Mouse (Mus musculus) T-helper 2 cell (primary cell): Measurements from ENCODE around the gene Olfr1099.

Experiments used
- in situ Hi-C: fragments of 300-600 bp; cut with MboI, MseI; formaldehyde crosslinking; loops from one replicate; pipeline ENCODE4 v1.15.1; 2025; ENCODE audit warnings: high pct_unique_total_duplicates

Olfr1099 gene

DNA sequence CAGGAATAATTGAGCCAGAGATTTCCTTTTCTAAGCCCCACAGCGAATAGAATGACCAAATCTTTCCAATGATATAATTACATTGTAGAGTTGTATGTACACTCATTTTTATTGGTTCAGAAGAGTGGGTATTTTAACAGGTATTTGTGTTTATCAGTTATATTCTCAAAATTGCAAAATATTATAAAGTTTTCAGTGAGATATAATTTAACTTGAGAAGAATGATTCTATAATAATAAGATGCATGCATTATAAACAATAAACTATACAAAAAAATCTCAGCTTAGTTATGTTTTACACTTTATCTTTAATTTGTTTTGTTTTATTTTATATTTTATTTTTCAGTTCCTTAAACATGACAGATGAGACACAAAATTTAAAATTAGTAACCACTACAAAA lies at the start of gene Olfr1099:
Gene Olfr1099, minus strand, starts transcription at position 101 of the 400 bp plus-strand sequence.
- in situ Hi-C loops: no loop called here

DNA sequence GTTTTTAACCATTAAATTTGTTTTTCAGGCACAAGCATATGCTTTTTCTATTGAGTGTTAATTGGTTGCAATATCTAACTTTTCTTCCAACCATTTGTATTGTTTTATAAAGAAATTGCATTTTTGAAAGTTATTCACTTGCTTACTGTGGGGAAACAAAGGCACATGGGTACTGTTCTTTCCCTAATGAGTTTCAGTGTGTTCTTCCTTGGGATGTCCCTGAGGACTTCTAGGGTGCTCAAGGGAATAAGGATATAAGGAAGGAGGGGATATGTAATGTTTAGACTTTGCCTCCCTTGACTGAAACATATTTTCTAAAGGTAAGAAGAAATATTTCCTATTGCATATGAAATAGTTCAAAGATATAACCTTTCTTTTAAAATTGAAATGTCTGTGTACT lies 37.6 kb upstream of the Olfr1099 start, which contains the start of gene Olfr1102:
Gene Olfr1102, plus strand, starts transcription at position 301 of the 400 bp plus-strand sequence.
- in situ Hi-C loops: no loop called here

DNA sequence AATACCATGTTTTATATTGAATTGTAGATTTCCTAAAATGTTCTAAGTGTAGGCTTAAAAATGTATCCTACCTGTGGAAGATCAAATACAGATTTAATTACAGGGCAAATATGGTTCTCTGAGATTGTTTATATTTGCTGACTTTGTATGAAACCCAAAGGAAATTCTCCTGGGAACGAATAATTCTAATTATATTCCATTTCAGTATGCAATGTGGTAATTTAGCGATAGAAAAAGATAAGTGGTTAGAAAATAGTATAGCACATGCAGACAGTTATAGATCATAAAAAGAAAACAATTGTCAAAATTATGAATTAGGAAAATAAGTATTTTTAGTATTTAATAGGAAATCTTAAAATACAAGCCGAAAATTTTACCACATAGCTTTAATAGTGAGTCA lies 30.6 kb upstream of the Olfr1099 start, which contains the start of gene Olfr1101:
Gene Olfr1101, minus strand, starts transcription at position 101 of the 400 bp plus-strand sequence.
- in situ Hi-C loops: no loop called here

DNA sequence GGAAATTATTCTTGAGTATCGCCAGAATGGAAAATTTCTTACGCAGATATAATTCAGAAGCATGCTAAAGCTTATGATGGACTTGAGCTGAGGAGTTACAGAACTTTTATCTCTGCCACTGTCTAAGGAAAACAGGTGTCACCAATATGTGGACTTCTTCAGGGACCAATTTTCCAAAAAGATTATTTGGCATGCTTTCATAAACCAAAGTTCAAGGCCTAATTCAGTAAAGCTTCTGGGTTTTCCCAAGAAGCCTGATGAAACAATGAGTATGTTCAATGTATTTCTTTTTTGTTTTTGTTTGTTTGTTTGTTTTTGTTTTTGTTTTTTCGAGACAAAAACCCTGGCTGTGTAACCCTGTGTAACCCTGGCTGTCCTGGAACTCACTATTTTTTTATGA lies 19.4 kb upstream of the Olfr1099 start, which contains the start of gene Olfr1100:
Gene Olfr1100, minus strand, starts transcription at position 101 of the 400 bp plus-strand sequence.
- in situ Hi-C loops: no loop called here

DNA sequence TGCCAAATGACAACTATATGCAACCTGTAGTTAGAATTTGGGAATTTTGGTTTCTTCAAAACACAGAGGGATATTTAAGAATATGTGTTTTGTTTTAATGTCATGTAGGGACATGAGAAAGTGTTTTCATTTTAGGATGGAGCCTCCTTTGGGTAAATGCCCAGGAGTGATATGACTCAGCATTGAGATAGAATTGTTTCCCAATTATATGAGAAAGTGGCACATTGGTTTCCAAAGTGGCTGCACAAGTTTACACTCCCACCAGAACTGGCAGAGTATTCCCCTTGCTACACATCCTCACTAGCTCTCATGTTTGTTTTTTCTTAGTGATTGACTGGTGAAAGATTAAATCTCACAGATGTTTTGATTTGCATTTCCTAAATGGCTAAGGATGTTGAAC lies 33.9 kb downstream of the Olfr1099 start:
- in situ Hi-C loops: no loop called here

DNA sequence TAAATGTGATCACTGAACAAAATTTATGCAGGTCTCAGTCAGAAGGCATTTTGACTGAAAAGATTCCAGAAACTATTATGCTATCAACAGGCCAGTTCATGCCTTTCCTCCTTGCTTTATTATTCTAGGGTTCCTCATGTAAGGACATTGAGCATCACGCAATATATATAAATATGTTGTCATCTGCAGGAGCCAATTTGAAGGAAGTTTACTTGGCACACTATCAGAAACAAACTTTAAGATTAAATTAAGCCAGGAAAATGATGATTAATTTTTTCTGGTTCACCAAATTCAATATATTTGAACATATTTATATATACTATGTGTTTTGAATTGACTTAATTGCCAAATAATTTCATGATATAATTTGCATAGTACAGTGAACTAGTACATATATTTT lies 36.0 kb downstream of the Olfr1099 start, which contains the start of gene Olfr1098:
Gene Olfr1098, minus strand, starts transcription at position 101 of the 400 bp plus-strand sequence.
- in situ Hi-C loops: no loop called here

DNA sequence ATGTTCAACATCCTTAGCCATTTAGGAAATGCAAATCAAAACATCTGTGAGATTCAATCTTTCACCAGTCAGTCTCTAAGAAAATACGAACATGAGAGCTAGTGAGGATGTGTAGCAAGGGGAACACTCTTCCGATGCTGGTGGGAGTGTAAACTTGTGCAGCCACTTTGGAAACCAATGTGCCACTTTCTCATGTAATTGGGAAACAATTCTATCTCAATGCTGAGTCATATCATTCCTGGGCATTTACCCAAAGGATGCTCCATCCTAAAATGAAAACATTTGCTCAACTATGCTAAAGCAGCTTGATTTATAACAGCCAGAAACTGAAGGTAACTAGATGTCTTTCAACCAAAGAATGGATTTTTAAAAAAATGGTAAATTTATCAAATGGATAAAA lies 54.8 kb downstream of the Olfr1099 start:
- in situ Hi-C loops: no loop called here
